Mouse (Mus musculus) lung, postnatal 0 days (tissue): Measurements from ENCODE around the gene C130074G19Rik. TPM values are rescaled to one million over a fixed set of nuclear protein-coding genes. Genes with fewer than 3 reads are reported as not detected.

Experiments
- ATAC-seq: fragments of 200-750 bp; cut with Nextera tagmentation; 2 replicates; pipeline ENCODE4 v1.8.0; 2017; ENCODE audit warnings: moderate library complexity
- DNase-seq: peaks from one replicate; pipeline ENCODE4 v3.0.0-alpha.2; 2016; ENCODE audit warnings: low spot score
- H3K27ac ChIP-seq: fragments of 300-500 bp; sonication (generic); 2 replicates; pipeline ENCODE4 v1.5.1; 2014; ENCODE audit warnings: antibody characterized with exemption, mild to moderate bottlenecking, low read length, mixed read lengths
- H3K27me3 ChIP-seq: fragments of 300-500 bp; sonication (generic); replicated peaks from 2 replicates; pipeline ENCODE4 v1.6.1; 2014; ENCODE audit warnings: low read length, mixed read lengths; ENCODE audit not compliant: insufficient read depth
- H3K36me3 ChIP-seq: fragments of 300-500 bp; sonication (generic); 2 replicates; pipeline ENCODE4 v1.6.1; 2014; ENCODE audit warnings: low read length, mixed read lengths; ENCODE audit not compliant: insufficient read depth
- H3K4me1 ChIP-seq: fragments of 300-500 bp; sonication (generic); 2 replicates; pipeline ENCODE4 v1.6.1; 2014; ENCODE audit warnings: antibody characterized with exemption, low read depth, low read length, mixed read lengths; ENCODE audit not compliant: insufficient read depth
- H3K4me2 ChIP-seq: fragments of 300-500 bp; sonication (generic); replicated peaks from 2 replicates; pipeline ENCODE4 v1.6.1; 2014; ENCODE audit warnings: low read depth, mild to moderate bottlenecking, low read length, moderate library complexity, mixed read lengths
- H3K4me3 ChIP-seq: fragments of 300-500 bp; sonication (generic); 2 replicates; pipeline ENCODE4 v1.5.1; 2014; ENCODE audit warnings: low read depth, low read length
- H3K9ac ChIP-seq: fragments of 300-500 bp; sonication (generic); replicated peaks from 2 replicates; pipeline ENCODE4 v1.6.1; 2014; ENCODE audit warnings: low read depth, mild to moderate bottlenecking
- H3K9me3 ChIP-seq: fragments of 300-500 bp; sonication (generic); 2 replicates; pipeline ENCODE4 v1.6.1; 2016; ENCODE audit warnings: low read length, mixed read lengths
- CTCF ChIP-seq: IDR thresholded peaks from 2 replicates; pipeline ENCODE4 v1.5.1; 2016; ENCODE audit warnings: antibody characterized with exemption, mild to moderate bottlenecking
- EP300 ChIP-seq: IDR thresholded peaks from 2 replicates; pipeline ENCODE4 v1.6.1; 2016; ENCODE audit warnings: antibody characterized with exemption, mild to moderate bottlenecking, control low read depth
- WGBS: fragments of 180-500 bp; shearing (Covaris S2); extraction: QIAGEN DNeasy Blood & Tissue Kit; methylation state at CpG from one replicate; pipeline ENCODE4 v1.1.7; 2014; 5-methylcytosine and 5-hydroxymethylcytosine counted together
- microRNA counts: library from miRNA; unstranded; fragments of <30 nt; microRNA quantifications from one replicate; lab custom pipeline; 2015
- microRNA-seq: library from miRNA; unstranded; fragments of <30 nt; microRNA quantifications from one replicate; pipeline ENCODE4, GENCODE M21; 2016
- polyA plus RNA-seq: library from polyadenylated mRNA; unstranded; fragments of >200 nt; fragmentation: Nextera tagmentation; extraction: Ambion mirVana; gene quantifications from 2 replicates; pipeline ENCODE4 v1.2.1, GENCODE M21; 2015

C130074G19Rik gene
- polyA plus RNA-seq, 1 experiment from 2014 or later, result 4.0 TPM

- H3K27ac ChIP-seq, result no peak overlapping the region
- 5% methylated on average over 12 of the region's 12 CpGs for WGBS
- peaks cover 12% of the 10 kb centered on the region; the same call in 1 of the 2 replicates for H3K36me3 ChIP-seq
- peak; percentile 98 for TF ChIP-seq CTCF
- no peak for TF ChIP-seq EP300
- no peaks in the 10 kb centered on the region for H3K27me3 ChIP-seq
- DNase-seq (peak; percentile 95), ATAC-seq (peak; percentile 96)
- H3K4me2 ChIP-seq, result peak overlapping the region; percentile 20; the same call in 1 of the 2 replicates
- H3K4me3 ChIP-seq, result no peak overlapping the region
- no peaks in the 10 kb centered on the region for H3K9me3 ChIP-seq
- H3K9ac ChIP-seq, result no peak overlapping the region
- no peaks in the 10 kb centered on the region for H3K4me1 ChIP-seq
Observed at GRCm38 (mm10) chr1:184824439-184824851, 58.6 kb downstream of the C130074G19Rik start.

GRCm38 (mm10) chr1:184822678-184823077 is 60.3 kb downstream of the C130074G19Rik start:
- H3K27ac ChIP-seq, result no peak overlapping the region
- WGBS, result 24% methylated on average over 11 of the region's 11 CpGs

More at GRCm38 (mm10) chr1:184822678-184823077, 60.3 kb downstream of the C130074G19Rik start:
- Histone ChIP-seq H3K9ac (no peak overlapping the region), H3K4me2 (no peak overlapping the region), H3K9me3 (no peaks in the 10 kb centered on the region), H3K4me3 (no peak overlapping the region), H3K4me1 (no peaks in the 10 kb centered on the region), H3K27me3 (no peaks in the 10 kb centered on the region), H3K36me3 (peaks cover 12% of the 10 kb centered on the region; the same call in 1 of the 2 replicates)
- DNase-seq (no peak), ATAC-seq (no peak)
- no peak for TF ChIP-seq CTCF
- TF ChIP-seq EP300, result no peak

MicroRNAs within 50 kb of the gene (microRNA counts, 519-probe panel; counts per million panel counts)
- microRNA mmu-miR-1981 (lab: Ali Mortazavi, UCI), result 3,497 counts per million, percentile 23 among the panel's probes with 10 or more counts

Small RNAs within 50 kb of the gene (microRNA-seq; reads per million reads assigned to microRNA genes)
- gene Mir1981, result 32.3 reads per million, percentile 36 among the genes with 10 or more reads in this experiment

Other genes with a start within 250 kb of the C130074G19Rik start
- gene Hlx, start 150.6 kb downstream of the C130074G19Rik start, polyA plus RNA-seq, result 34.2 and 63.1 TPM in 2 replicates
- gene Marc1, start 71.9 kb downstream of the C130074G19Rik start, polyA plus RNA-seq, result 0.11 and 0.13 TPM in 2 replicates
- 213 and 222 TPM in 2 replicates for gene Marc2, start 36.8 kb downstream of the C130074G19Rik start, polyA plus RNA-seq
- gene Mark1, start 116.4 kb upstream of the C130074G19Rik start, polyA plus RNA-seq, result 1.2 and 1.5 TPM in 2 replicates